Mouse (Mus musculus) MEL (cell line): ENCODE results near the gene Zfp128.

Experiments used
- CTCF ChIP-seq, 3 experiments: IDR thresholded peaks in 2 of 3; conservative IDR thresholded peaks in 1 of 3; 2 replicates each; pipeline ENCODE4 v1.5.1; 2011 to 2012; ENCODE audit warnings: low read length in 3 of 3, low read depth in 2 of 3, mild to moderate bottlenecking in 2 of 3, improper control_type of control experiment in 1 of 3, inconsistent platforms in 1 of 3, mixed read lengths in 1 of 3, moderate library complexity in 1 of 3; ENCODE audit not compliant: control insufficient read depth in 1 of 3, insufficient read depth in 1 of 3, poor library complexity in 1 of 3, severe bottlenecking in 1 of 3
- EP300 ChIP-seq, 2 experiments: IDR thresholded peaks; 2 replicates each; pipeline ENCODE4 v1.6.1; 2011; ENCODE audit warnings: improper control_type of control experiment in 2 of 2, low read length in 2 of 2, low read depth in 1 of 2, mild to moderate bottlenecking in 1 of 2
- MAFK ChIP-seq: IDR thresholded peaks from 2 replicates; pipeline ENCODE4 v1.6.1; 2011; ENCODE audit warnings: low read depth, mild to moderate bottlenecking, low read length, improper control_type of control experiment, borderline replicate concordance
- POLR2A ChIP-seq, 2 experiments: IDR thresholded peaks; 2 replicates each; pipeline ENCODE4 v1.6.1; 2011 to 2012; ENCODE audit warnings: low read length in 2 of 2, mild to moderate bottlenecking in 2 of 2, control low read depth in 1 of 2, improper control_type of control experiment in 1 of 2, low read depth in 1 of 2, moderate library complexity in 1 of 2; ENCODE audit not compliant: control insufficient read depth in 1 of 2, insufficient read depth in 1 of 2, poor library complexity in 1 of 2
- SMC3 ChIP-seq: IDR thresholded peaks from 2 replicates; pipeline ENCODE4 v1.6.1; 2011; ENCODE audit warnings: low read depth, low read length, improper control_type of control experiment

DNA sequence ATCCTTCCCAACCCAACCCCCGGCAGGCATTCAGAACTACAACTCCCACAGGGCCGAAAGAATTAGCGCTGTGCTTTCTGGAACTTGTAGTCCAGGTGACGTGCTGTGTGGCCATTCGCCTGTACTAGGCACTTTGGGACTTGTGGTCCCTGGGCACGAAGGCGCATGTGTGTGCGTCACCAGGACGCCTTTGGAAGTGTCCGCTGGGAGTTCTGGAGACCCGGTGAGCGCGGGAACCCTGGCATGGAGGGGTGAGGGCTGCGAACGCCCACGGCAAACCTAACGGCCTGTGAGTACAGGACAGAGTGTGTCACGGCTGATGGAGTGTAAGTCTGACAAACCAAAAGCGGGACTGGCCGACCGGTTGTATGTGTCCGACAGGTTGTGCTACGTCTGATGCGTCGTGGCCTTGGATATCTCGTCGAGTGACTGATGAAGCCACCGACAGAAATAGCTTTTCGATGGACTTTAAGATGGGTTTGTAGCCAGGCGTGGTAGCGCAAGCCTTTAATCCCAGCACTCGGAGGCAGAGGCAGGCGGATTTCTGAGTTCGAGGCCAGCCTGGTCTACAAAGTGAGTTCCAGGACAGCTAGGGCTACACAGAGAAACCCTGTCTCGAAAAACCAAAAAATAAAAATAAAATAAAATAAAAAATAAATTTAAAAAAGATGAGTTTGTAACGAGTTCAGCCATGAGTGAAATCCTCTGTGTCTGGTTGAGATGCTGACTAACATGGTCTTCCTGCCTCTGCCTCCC lies 16.9 kb downstream of the Zfp128 start, which contains the start of gene Zscan22:
- TF ChIP-seq SMC3 (no peak), MAFK (no peak), POLR2A (IDR thresholded peaks at IDR 0.05; ENCODE audit: control insufficient read depth in 1 of 2, insufficient read depth in 1 of 2, low read depth in 1 of 2, low read length in 2 of 2, poor library complexity in 1 of 2) (peak; percentile 58 to 87; a peak in 3 of 4 replicates), EP300 (IDR thresholded peaks at IDR 0.05; ENCODE audit: low read depth in 1 of 2, low read length in 2 of 2) (no peak), CTCF (IDR thresholded peaks at IDR 0.05 in 2 of 3, conservative IDR thresholded peaks at IDR 0.05 in 1 of 3; ENCODE audit: control insufficient read depth in 1 of 3, insufficient read depth in 1 of 3, low read depth in 2 of 3, low read length in 3 of 3, poor library complexity in 1 of 3, severe bottlenecking in 1 of 3) (no peak)
